Mouse (Mus musculus): ENCODE measurements around the gene Aldoc. TPM values are rescaled to one million over a fixed set of nuclear protein-coding genes. Genes with fewer than 3 reads are reported as not detected.

Aldoc gene
- polyA plus RNA-seq (2012), result 3.5 and 6.2 TPM in 2 replicates

DNA sequence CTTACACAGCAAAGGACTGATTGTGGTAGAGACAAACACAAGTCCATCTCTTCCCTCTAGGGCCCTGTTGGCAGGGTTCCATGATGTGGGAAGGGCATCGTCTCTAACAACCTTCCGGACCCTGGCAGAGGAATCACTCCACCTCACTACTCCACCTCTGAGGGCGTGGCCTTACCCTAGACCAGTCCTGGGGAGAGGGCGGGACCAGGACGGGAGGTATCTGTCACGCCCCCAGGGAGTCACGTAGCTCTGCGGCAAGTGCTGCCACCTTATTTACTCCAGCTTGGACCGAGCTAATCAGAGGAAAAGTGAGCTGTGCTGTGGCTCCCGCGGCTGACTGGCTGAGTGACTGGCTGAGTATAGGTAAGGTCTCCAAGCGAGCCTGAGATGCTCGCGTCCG lies at the start of gene Aldoc:
TSS of gene Aldoc (plus strand) at position 109 of the 400 bp plus-strand sequence.
- no peak for TF ChIP-seq GATA1 (IDR thresholded peaks at IDR 0.05; ENCODE audit: low read length)

DNA sequence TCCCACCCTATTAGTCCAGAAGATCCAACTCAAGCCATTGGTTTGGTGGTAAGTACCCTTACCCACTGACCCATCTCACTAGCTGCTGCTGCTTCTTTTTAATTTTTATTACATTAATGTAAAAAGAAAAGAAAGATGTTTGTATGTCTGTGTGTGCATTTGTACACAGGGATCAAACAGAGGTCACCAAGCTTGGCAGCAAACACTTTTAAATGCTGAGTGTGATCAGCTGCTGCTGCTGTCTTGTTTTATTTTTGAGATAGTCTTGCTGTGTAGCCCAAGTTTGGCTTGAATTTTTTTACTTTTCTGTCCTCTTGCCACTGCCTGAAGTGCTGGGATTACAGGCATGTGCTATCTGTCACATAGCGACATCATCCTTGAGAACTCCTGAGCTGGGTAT lies 47.2 kb upstream of the Aldoc start:
- no peak for TF ChIP-seq GATA1 (IDR thresholded peaks at IDR 0.05; ENCODE audit: low read length)

DNA sequence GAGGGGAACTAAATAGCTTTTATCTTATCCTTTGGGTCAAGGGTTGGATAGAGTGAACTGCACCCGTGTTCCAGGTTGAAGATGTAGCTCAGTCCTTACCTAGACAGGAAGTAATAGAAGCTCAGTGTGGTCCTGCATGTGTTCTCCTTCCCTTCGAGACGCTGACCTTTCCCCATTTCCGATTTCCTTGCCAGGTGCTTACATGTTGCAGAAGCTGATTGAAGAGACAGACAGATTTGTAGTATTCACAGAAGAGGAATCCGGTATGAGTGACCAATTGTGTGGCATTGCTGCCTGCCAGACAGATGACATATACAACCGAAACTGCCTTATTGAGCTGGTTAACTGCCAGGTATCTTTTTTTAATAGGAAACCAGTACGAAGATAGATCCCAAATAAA lies 43.9 kb upstream of the Aldoc start:
- no peak for TF ChIP-seq GATA1 (IDR thresholded peaks at IDR 0.05; ENCODE audit: low read length)

DNA sequence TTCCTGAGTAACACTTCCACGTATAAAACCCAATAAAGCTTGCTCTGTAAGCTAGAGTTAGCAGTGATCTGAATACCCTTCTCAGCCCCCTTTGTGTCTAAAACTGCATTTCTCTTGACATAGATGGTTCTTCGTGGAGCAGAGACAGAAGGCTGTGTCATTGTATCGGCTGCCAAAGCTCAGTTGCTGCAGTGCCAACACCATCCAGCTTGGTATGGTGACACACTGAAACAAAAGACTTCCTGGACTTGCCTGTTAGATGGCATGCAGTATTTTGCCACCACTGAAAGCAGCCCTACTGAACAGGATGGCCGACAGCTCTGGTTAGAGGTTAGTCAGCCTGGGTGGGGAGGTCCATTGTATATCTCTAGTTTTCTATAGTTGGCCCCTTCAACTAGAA lies 43.2 kb upstream of the Aldoc start:
- no peak for TF ChIP-seq GATA1 (IDR thresholded peaks at IDR 0.05; ENCODE audit: low read length)

DNA sequence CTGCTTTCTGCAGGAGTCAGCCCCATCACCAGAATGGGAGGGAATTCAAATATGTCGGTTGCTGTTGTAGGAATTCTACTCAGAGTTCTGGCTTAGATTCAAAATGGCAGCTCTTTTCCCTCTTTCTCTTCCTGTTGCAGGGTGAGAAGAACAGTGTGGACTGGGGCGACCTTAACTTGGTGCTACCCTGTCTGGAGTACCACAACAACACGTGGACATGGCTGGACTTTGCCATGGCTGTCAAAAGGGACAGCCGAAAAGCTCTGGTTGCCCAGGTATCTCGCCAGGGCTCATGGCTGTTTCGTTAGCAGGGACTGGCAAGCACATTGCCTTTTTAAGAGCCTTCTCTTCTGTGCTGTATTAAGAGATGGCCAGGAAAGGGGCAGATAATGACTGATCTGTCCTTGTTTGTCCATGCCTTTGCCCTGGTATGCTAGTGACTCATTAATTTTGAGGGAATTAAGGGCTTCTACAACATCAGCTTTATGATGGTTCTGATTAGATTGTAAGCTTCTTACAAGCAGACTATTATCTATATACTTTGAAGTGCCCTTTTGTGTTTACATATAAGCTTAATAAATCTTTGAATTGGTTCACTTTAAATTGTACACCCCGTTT lies 33.5 kb upstream of the Aldoc start:
- TF ChIP-seq GATA1 (IDR thresholded peaks at IDR 0.05; ENCODE audit: low read length), result no peak

DNA sequence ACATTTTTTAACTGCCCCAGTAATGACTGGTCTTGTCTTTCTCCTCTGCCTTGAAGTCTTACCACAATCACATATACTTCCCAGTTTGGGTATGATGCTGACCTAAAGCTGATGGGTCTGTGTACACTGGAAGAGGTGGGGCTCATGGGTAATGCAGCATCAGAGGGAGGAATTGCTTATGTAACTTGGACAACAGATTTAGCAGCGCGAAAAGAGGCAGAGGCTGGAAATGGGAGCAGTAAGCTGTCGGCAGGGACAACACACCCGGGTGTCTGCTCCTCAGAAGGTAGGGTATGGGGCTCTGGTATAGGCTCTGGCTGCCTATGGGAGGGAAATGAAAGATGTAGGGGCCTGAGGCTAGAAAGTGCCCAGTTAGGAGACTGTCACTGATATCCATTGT lies 32.1 kb upstream of the Aldoc start, which contains the start of gene BC030499:
TSS of gene BC030499 (plus strand) at position 188 of the 400 bp plus-strand sequence.
- no peak for TF ChIP-seq GATA1 (IDR thresholded peaks at IDR 0.05; ENCODE audit: low read length)

DNA sequence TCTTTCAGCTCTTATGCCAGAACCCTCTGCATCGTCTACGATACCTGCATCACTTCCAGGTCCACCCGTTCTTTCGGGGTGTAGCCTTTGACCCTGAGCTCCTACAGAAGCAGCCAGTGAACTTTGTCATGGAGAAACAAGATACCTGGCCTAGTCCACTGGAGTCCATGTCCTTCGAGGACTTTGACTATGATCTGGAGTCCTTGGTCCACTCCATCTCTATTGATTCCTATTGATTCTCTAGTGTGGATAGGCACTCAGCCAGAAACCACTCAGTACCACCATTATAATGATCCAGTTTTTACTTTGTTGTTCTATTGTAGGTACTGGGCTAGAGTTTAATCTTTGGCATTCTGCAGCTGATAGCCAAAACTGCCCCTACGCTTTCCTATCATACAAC lies 28.2 kb upstream of the Aldoc start:
- TF ChIP-seq GATA1 (IDR thresholded peaks at IDR 0.05; ENCODE audit: low read length), result no peak

DNA sequence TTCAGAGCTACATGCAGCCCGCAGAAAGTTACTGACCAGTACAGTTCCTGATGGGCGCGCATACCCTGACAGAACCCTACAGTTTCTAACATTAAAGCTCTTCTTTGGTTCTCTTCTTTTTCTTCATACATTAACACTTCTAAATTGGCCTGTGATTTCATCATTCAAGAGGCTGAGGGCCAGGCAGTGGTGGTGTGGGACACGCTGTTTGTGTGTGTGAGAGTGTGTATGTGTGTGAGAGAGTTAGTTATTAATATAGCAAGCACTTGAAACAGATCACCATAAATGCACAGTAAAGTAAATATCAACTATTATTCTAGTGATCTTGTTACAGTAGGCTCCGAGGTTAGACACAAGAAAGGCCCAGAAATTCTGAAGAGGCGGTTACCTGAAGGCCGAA lies 21.9 kb upstream of the Aldoc start:
- no peak for TF ChIP-seq GATA1 (IDR thresholded peaks at IDR 0.05; ENCODE audit: low read length)

DNA sequence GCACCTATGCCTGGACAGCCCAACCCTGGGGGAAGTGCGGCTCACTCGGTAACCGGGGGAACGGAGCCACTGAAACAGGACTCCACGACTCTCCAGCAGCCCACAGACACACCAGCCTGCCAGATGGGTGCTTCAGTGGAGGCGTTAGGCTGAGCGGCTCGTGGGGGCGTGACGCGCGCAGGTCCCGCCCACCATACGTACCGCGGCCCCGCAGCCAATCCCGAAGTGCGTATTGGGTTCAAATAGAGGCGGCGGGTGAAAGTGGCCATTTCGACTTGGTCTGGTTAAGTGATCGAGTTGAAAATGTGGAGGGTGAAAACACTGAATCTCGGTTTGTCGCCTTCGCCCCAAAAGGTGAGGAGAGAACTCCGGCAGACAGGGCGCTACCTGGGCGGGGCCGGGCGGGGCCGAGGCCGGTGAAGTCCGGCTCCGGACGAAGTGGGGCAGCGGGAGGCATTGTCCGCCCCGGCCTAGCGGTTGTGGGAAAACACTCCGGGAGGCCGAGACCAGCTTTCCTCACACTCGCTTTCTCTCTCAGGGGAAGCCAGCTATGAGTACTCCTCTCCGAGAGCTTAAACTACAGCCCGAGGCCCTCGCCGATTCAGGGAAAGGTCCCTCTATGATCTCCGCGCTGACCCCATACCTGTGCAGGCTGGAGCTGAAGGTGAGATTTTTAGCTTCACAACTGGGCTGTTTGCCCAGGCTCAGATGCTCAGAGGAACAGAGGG lies 21.2 kb upstream of the Aldoc start, which contains the start of gene Spag5:
TSS of gene Spag5 (plus strand) at position 173 of the 728 bp plus-strand sequence.
- no peak for TF ChIP-seq GATA1 (IDR thresholded peaks at IDR 0.05; ENCODE audit: low read length)

DNA sequence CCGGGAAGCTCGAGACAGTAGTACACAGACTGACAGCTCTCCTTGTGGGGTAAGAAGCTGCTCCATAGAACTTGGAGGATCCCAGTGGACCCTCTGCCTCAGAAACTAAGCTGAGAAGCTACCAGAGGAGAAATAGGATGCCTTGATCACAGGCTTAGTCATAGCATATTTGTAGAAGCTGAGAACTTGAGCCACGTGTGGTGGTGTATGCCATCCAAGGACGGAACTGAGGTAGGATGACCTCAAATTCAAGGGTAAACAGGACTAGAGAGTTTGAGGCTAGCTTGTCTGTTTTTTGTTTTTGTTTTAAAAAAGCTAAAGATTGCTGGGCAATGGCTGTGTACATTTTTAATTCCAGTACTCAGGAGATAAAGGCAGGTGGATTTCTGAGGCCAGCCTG lies 17.5 kb upstream of the Aldoc start:
- TF ChIP-seq GATA1 (IDR thresholded peaks at IDR 0.05; ENCODE audit: low read length), result no peak

DNA sequence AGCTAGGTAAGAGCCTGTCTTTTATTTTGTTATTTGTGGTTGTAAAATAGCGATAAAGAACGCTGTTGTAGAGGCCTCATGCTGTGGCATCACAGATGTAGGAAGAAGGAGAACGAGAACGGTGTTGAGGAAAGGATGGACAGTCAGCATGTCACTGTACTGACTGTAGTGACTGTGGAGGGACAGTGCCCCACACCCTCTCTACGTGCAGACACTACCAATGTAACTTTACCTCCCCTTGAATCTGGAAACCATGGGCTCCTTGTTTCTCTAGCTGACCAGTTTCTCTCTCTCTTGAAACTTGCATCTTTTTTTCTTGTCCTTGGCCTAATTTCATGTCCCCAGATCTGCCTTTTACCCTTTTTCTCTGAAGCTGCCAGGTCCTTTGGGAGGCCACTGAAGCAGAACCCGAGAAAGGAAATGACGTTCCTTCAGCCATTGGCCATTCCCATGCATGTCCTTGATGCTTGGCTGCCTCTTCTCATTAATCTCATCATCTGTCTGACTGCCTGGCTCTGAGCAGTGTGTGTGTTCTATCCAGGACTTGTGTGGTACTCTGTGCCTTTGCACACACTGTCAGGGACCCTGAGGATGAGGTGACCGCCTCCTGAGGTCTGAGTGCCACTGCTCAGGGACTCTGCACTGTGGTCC lies 11.8 kb upstream of the Aldoc start:
- TF ChIP-seq GATA1 (IDR thresholded peaks at IDR 0.05; ENCODE audit: low read length), result no peak

DNA sequence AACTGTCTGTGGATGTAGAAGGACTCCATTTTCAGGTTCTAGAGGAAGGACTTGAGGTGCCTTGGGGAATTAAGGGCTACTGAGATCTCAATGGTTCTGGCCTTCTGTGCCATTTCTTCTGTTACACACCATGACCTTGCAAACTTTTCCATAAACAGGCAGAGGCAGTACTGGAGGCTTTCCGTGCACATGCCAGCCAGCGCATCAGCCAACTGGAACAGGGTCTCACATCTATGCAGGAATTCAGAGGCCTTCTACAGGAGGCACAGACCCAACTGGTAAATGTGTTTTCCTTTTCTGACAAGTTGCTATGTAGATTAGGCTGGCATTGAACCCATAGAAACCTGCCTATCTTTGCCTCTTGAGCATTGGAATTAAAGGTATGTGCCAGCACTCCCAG lies 9.1 kb upstream of the Aldoc start:
- TF ChIP-seq GATA1 (IDR thresholded peaks at IDR 0.05; ENCODE audit: low read length), result no peak

DNA sequence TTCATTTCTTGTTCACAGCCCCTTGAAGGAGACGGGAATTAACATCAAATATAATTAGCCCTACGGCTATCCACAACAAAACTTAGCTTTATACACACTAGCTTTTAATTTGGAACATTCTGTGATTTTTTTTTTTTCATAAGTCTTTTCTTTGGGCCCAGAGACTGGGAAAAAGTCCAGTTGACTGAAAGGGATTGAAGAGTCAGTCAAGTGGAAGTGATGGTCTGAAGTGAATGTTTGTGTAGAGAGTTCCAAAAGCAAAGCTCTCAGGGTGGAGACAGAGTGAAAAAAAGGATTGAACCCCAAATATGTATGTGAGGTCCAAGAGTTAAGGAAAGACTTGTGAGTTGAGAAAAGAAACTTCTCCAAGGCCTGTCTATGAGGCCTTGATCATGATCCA lies 4.4 kb upstream of the Aldoc start:
- TF ChIP-seq GATA1 (IDR thresholded peaks at IDR 0.05; ENCODE audit: low read length), result no peak

DNA sequence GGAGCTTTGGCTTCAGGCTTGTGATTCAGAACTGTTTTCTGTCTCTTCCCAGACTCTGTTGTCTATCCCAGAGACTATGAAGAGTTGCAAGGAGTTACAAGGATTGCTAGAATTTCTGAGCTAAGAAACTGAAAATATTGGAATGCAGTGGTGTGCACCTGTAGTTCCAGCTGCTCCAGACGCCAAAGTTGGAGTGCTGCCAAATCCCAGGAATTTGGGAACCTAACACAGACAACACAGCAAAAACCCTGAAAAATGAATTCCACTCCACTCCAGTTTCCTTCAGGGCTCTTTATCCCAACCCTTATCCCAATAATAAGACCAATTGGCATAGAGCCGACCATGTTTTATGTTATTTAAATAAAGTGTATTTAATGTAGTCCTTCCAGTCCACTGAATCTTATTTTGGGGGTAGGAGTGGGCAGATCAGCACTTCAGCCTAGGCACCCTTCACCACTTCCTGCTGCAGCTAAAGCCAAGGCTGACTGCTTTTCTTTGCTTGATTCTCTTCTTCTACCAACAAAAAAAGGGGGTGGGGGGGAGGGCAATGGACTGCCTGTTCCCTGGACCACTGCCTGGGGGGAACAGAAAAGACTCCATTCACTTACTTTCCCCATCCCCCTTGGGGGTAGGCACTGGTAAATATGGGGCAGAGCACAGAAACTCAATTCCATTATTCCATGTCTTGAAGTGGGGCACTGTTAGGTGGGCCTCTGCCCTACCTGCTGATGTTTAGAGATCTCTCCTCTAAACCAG lies 514 bp upstream of the Aldoc start:
- TF ChIP-seq GATA1 (IDR thresholded peaks at IDR 0.05; ENCODE audit: low read length), result no peak

DNA sequence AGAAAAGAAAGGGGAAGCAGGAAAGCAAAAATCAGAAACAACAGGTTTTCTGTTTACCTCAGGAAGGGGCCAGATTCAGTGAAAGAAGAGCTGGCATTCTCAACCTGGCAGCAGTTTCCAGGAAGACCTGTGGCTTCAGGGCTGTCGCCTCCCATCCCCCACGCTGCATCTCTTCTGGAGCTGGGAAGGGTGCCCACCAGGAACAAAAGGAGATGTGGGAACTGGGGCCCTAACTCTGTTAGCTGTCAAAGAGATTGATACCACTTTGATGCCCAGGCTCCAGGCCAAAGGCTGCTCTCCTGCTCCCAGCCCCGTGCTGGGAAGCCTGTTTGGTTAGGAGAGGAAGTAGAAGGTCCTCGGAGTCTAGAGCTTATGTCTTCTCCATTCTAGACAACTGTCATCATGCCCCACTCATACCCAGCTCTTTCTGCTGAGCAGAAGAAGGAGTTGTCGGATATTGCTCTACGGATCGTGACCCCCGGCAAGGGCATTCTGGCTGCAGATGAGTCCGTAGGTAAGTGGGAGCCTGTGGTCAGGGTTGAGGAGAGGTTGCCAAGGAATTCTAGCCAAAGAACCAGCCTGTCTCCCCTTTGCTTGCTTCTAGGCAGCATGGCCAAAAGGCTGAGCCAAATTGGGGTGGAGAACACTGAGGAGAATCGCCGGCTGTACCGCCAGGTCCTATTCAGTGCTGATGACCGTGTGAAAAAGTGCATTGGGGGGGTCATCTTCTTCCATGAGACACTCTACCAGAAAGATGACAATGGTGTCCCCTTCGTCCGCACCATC lies 1.4 kb downstream of the Aldoc start:
- TF ChIP-seq GATA1 (IDR thresholded peaks at IDR 0.05; ENCODE audit: low read length), result no peak
